Mouse (Mus musculus) heart, postnatal 0 days (tissue): ENCODE results near the gene Lix1l.

ENCODE experiments used
- CTCF ChIP-seq: IDR thresholded peaks from 2 replicates; pipeline ENCODE4 v1.5.1; 2016; ENCODE audit warnings: antibody characterized with exemption, control low read depth, low read depth
- EP300 ChIP-seq: IDR thresholded peaks from 2 replicates; pipeline ENCODE4 v1.6.1; 2016; ENCODE audit warnings: antibody characterized with exemption, low read depth

DNA sequence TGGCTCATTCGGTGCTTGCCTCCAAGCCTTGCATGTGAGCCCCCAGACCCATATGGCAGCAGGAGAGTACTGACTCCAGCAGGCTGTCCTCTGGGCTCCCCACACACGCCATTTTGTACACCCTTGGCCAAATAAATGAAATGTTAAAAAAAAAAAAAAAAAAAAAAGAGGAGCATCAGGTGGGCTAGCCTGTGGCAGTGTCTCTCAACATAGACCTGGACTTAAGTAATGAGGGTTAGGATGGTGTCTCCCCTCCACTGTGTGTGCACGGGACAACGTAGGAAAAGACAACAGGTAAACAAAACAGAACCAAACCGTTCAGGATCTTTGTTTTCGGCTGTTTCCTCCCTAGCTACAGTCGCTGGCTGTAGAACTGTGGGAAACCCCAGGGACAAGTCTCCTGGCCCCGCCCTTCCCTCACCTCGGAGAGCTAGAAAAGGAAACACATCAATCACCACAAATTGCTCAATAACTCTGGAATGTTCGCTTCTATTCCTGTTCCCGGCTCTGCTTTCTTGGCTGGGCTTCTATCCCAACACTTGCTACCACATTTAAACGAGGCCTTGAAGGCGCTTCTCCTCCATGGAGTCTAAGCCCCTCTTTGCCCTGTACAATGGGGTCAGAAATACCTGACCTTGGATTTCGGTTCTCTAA lies 24.8 kb upstream of the Lix1l start:
- TF ChIP-seq EP300 (peak; percentile 1; the same call in 1 of the 2 replicates), CTCF (no peak)
